Mouse (Mus musculus): Measurements from ENCODE around the gene Cul5. TPM values are rescaled to one million over a fixed set of nuclear protein-coding genes. Genes with fewer than 3 reads are reported as not detected.

The Cul5 gene
- polyA plus RNA-seq, 1 experiment from 2014 or later = 51.2 TPM

Other genes starting within 250 kb of the Cul5 start
- 18.2 and 18.8 TPM in 2 replicates for gene Atm, start 133.3 kb downstream of the Cul5 start, polyA plus RNA-seq (2016; fragmentation: Nextera tagmentation; extraction: Ambion mirVana)
- gene Npat, start 133.0 kb downstream of the Cul5 start, polyA plus RNA-seq (2016; fragmentation: Nextera tagmentation; extraction: Ambion mirVana) = 18.1 and 18.9 TPM in 2 replicates
- gene Acat1, start 59.6 kb downstream of the Cul5 start, polyA plus RNA-seq (2016; fragmentation: Nextera tagmentation; extraction: Ambion mirVana) = 60.3 and 62.0 TPM in 2 replicates
- 3.9 and 4.9 TPM in 2 replicates for gene Rab39, start 36.2 kb upstream of the Cul5 start, polyA plus RNA-seq (2016; fragmentation: Nextera tagmentation; extraction: Ambion mirVana)
- 2.8 and 3.0 TPM in 2 replicates for gene Slc35f2, start 101.5 kb upstream of the Cul5 start, polyA plus RNA-seq (2016; fragmentation: Nextera tagmentation; extraction: Ambion mirVana)
- gene Sln, start 180.2 kb upstream of the Cul5 start, polyA plus RNA-seq (2016; fragmentation: Nextera tagmentation; extraction: Ambion mirVana) = 0.24 TPM in 1 of 2 replicates, not detected in the other